ENCODE assay signal across 8 mouse cellular contexts in genomic region chr1:171247916-171248315, GRCm38 (mm10). TPM values are rescaled to one million over a fixed set of nuclear protein-coding genes. Genes with fewer than 3 reads are reported as not detected.
A peak's percentile ranks its signal among the peaks of the same experiment; 100 is the strongest.
DNase-seq lines count a peak whose midpoint lies in the region; ATAC-seq and TF ChIP-seq lines count a peak whose summit lies in the region.

No protein-coding gene starts in this region.

- no peaks in the 10 kb centered on the region; the same call in 1 of the 2 replicates for H3K36me3 ChIP-seq in kidney, adult 2 months (ENCODE audit: control insufficient read depth, insufficient read depth, low read length)
- H3K36me3 ChIP-seq in embryonic facial prominence, embryonic 13.5 days = peaks cover 24% of the 10 kb centered on the region
- peaks cover 25% of the 10 kb centered on the region for H3K36me3 ChIP-seq in hindbrain, embryonic 14.5 days (replicated peaks; ENCODE audit: control insufficient read depth, insufficient read depth)
- H3K36me3 ChIP-seq in midbrain, embryonic 14.5 days (ENCODE audit: control insufficient read depth, insufficient read depth, low read length) = peaks cover 20% of the 10 kb centered on the region

- no peak for DNase-seq in kidney, adult 2 months
- no peak for DNase-seq in kidney, adult 9 months
- no peak for DNase-seq in hindbrain, embryonic 14.5 days (ENCODE audit: low spot score)
- no peak for DNase-seq in midbrain, embryonic 14.5 days
- DNase-seq in embryo, embryonic 11 days = no peak
- no peak for DNase-seq in ovary, postnatal 14 days (ENCODE audit: low spot score)
- DNase-seq in layer of hippocampus, postnatal 25 days (ENCODE audit: extremely low spot score in 1 of 2, low spot score in 1 of 2) = no peak

- H3K27ac ChIP-seq in kidney, adult 2 months (ENCODE audit: insufficient read depth, low read depth, low read length) = peak overlapping the region; percentile 77
- peak overlapping the region; percentile 96 for H3K27ac ChIP-seq in embryonic facial prominence, embryonic 13.5 days
- peak overlapping the region; percentile 81 for H3K27ac ChIP-seq in hindbrain, embryonic 14.5 days
- H3K27ac ChIP-seq in midbrain, embryonic 14.5 days (replicated peaks; ENCODE audit: low read depth, low read length) = peak overlapping the region; percentile 33; the same call in 1 of the 2 replicates

- H3K9me3 ChIP-seq in embryonic facial prominence, embryonic 13.5 days = no peaks in the 10 kb centered on the region
- no peaks in the 10 kb centered on the region for H3K9me3 ChIP-seq in hindbrain, embryonic 14.5 days (ENCODE audit: control insufficient read depth, low read length)
- no peaks in the 10 kb centered on the region for H3K9me3 ChIP-seq in midbrain, embryonic 14.5 days (ENCODE audit: control insufficient read depth, low read length)

- H3K4me3 ChIP-seq in kidney, adult 2 months (ENCODE audit: insufficient read depth, low read depth, low read length) = no peak overlapping the region; the same call in 1 of the 2 replicates
- peak overlapping the region; percentile 79 for H3K4me3 ChIP-seq in embryonic facial prominence, embryonic 13.5 days
- H3K4me3 ChIP-seq in hindbrain, embryonic 14.5 days (replicated peaks; ENCODE audit: low read length) = peak overlapping the region; percentile 80; the same call in 1 of the 2 replicates
- peak overlapping the region; percentile 77; the same call in 1 of the 2 replicates for H3K4me3 ChIP-seq in midbrain, embryonic 14.5 days (replicated peaks; ENCODE audit: low read depth, low read length)

- no peak for TF ChIP-seq POLR2A in kidney, adult 2 months (IDR thresholded peaks at IDR 0.05; ENCODE audit: low read depth, low read length)

- no peaks in the 10 kb centered on the region for H3K27me3 ChIP-seq in kidney, adult 2 months (replicated peaks; ENCODE audit: control insufficient read depth, insufficient read depth, low read length)
- H3K27me3 ChIP-seq in embryonic facial prominence, embryonic 13.5 days = no peaks in the 10 kb centered on the region
- no peaks in the 10 kb centered on the region for H3K27me3 ChIP-seq in hindbrain, embryonic 14.5 days (ENCODE audit: control insufficient read depth, insufficient read depth, low read length)
- no peaks in the 10 kb centered on the region for H3K27me3 ChIP-seq in midbrain, embryonic 14.5 days (ENCODE audit: control insufficient read depth, insufficient read depth, low read length)

- peaks cover 6% of the 10 kb centered on the region; the same call in 1 of the 2 replicates for H3K4me1 ChIP-seq in kidney, adult 2 months (ENCODE audit: control insufficient read depth, insufficient read depth, low read length)
- peaks cover 76% of the 10 kb centered on the region for H3K4me1 ChIP-seq in embryonic facial prominence, embryonic 13.5 days
- H3K4me1 ChIP-seq in hindbrain, embryonic 14.5 days (replicated peaks; ENCODE audit: control insufficient read depth, insufficient read depth, low read length) = peaks cover 42% of the 10 kb centered on the region
- H3K4me1 ChIP-seq in midbrain, embryonic 14.5 days (ENCODE audit: control insufficient read depth, insufficient read depth, low read length) = peaks cover 36% of the 10 kb centered on the region

- peak overlapping the region; percentile 67 for H3K9ac ChIP-seq in embryonic facial prominence, embryonic 13.5 days
- no peak overlapping the region for H3K9ac ChIP-seq in hindbrain, embryonic 14.5 days
- no peak overlapping the region for H3K9ac ChIP-seq in midbrain, embryonic 14.5 days (replicated peaks; ENCODE audit: low read length)

- no peak for ATAC-seq in embryonic facial prominence, embryonic 13.5 days (ENCODE audit: insufficient number of reproducible peaks, insufficient read depth, low FRiP score, low TSS enrichment, low read depth)
- no peak for ATAC-seq in hindbrain, embryonic 14.5 days (ENCODE audit: low FRiP score)
- ATAC-seq in midbrain, embryonic 14.5 days (ENCODE audit: low FRiP score, low TSS enrichment) = no peak

- no peak for TF ChIP-seq CTCF in kidney, adult 2 months (conservative IDR thresholded peaks at IDR 0.05; ENCODE audit: insufficient read depth, insufficient read length, low read depth, low read length)

- peak overlapping the region; percentile 75 for H3K4me2 ChIP-seq in embryonic facial prominence, embryonic 13.5 days
- H3K4me2 ChIP-seq in hindbrain, embryonic 14.5 days (replicated peaks) = peak overlapping the region; percentile 71
- peak overlapping the region; percentile 85 for H3K4me2 ChIP-seq in midbrain, embryonic 14.5 days (ENCODE audit: low read length)

- 13% methylated on average over 4 of the region's 4 CpGs for WGBS in kidney, adult 2 months
- 10% methylated on average over 4 of the region's 4 CpGs for WGBS in embryonic facial prominence, embryonic 13.5 days
- 24% methylated on average over 4 of the region's 4 CpGs for WGBS in hindbrain, embryonic 14.5 days
- WGBS in midbrain, embryonic 14.5 days = 26% methylated on average over 4 of the region's 4 CpGs

RNA-seq across cellular contexts. Expression of gene Adamts4, which starts 2.3 kb away (rescaled TPM):
- 1.2 and 1.5 TPM in 2 replicates for polyA plus RNA-seq in kidney, adult 2 months (2012; rRNA removed)
- polyA plus RNA-seq in embryonic facial prominence, embryonic 13.5 days (2015; fragmentation: Nextera tagmentation; extraction: Ambion mirVana) = 23.6 and 25.6 TPM in 2 replicates
- 3.0 and 3.7 TPM in 2 replicates for polyA plus RNA-seq in hindbrain, embryonic 14.5 days (2014; fragmentation: Nextera tagmentation; extraction: Ambion mirVana)
- 3.3 and 4.1 TPM in 2 replicates for polyA plus RNA-seq in midbrain, embryonic 14.5 days (2014; fragmentation: Nextera tagmentation; extraction: Ambion mirVana)
- 10 to 100 TPM; 23.5 to 26.1 TPM for total RNA-seq in layer of hippocampus, postnatal 25 days (2021)

RNA-seq across cellular contexts. Expression of gene Ndufs2, which starts 3.3 kb away (rescaled TPM):
- polyA plus RNA-seq in kidney, adult 2 months (2012; rRNA removed) = 374 and 559 TPM in 2 replicates
- polyA plus RNA-seq in embryonic facial prominence, embryonic 13.5 days (2015; fragmentation: Nextera tagmentation; extraction: Ambion mirVana) = 232 and 248 TPM in 2 replicates
- polyA plus RNA-seq in hindbrain, embryonic 14.5 days (2014; fragmentation: Nextera tagmentation; extraction: Ambion mirVana) = 218 and 247 TPM in 2 replicates
- 185 and 220 TPM in 2 replicates for polyA plus RNA-seq in midbrain, embryonic 14.5 days (2014; fragmentation: Nextera tagmentation; extraction: Ambion mirVana)
- 100 to 1,000 TPM; 280 to 296 TPM for total RNA-seq in layer of hippocampus, postnatal 25 days (2021)

RNA-seq across cellular contexts. Expression of gene Fcer1g, which starts 13.8 kb away (rescaled TPM):
- 35.8 and 46.8 TPM in 2 replicates for polyA plus RNA-seq in kidney, adult 2 months (2012; rRNA removed)
- 40.7 and 41.9 TPM in 2 replicates for polyA plus RNA-seq in embryonic facial prominence, embryonic 13.5 days (2015; fragmentation: Nextera tagmentation; extraction: Ambion mirVana)
- 25.2 and 30.1 TPM in 2 replicates for polyA plus RNA-seq in hindbrain, embryonic 14.5 days (2014; fragmentation: Nextera tagmentation; extraction: Ambion mirVana)
- 6.6 and 28.4 TPM in 2 replicates for polyA plus RNA-seq in midbrain, embryonic 14.5 days (2014; fragmentation: Nextera tagmentation; extraction: Ambion mirVana)
- total RNA-seq in layer of hippocampus, postnatal 25 days (2021) = 10 to 100 TPM; 13.1 to 15.8 TPM

RNA-seq across cellular contexts. Expression of gene B4galt3, which starts 22.2 kb away (rescaled TPM):
- polyA plus RNA-seq in kidney, adult 2 months (2012; rRNA removed) = 58.9 and 67.7 TPM in 2 replicates
- 82.1 and 84.2 TPM in 2 replicates for polyA plus RNA-seq in embryonic facial prominence, embryonic 13.5 days (2015; fragmentation: Nextera tagmentation; extraction: Ambion mirVana)
- 86.5 and 88.6 TPM in 2 replicates for polyA plus RNA-seq in hindbrain, embryonic 14.5 days (2014; fragmentation: Nextera tagmentation; extraction: Ambion mirVana)
- polyA plus RNA-seq in midbrain, embryonic 14.5 days (2014; fragmentation: Nextera tagmentation; extraction: Ambion mirVana) = 101 and 105 TPM in 2 replicates
- 10 to 100 TPM; 63.9 to 66.7 TPM for total RNA-seq in layer of hippocampus, postnatal 25 days (2021)

RNA-seq across cellular contexts. Expression of gene Apoa2, which starts 23.1 kb away (rescaled TPM):
- polyA plus RNA-seq in kidney, adult 2 months (2012; rRNA removed) = 19.8 and 20.8 TPM in 2 replicates
- polyA plus RNA-seq in embryonic facial prominence, embryonic 13.5 days (2015; fragmentation: Nextera tagmentation; extraction: Ambion mirVana) = 0.80 and 56.2 TPM in 2 replicates
- 5.6 and 7.0 TPM in 2 replicates for polyA plus RNA-seq in hindbrain, embryonic 14.5 days (2014; fragmentation: Nextera tagmentation; extraction: Ambion mirVana)
- 3.3 and 4.1 TPM in 2 replicates for polyA plus RNA-seq in midbrain, embryonic 14.5 days (2014; fragmentation: Nextera tagmentation; extraction: Ambion mirVana)
- 1 to 10 TPM; 1.9 to 2.3 TPM for total RNA-seq in layer of hippocampus, postnatal 25 days (2021)

Comparison
In these comparisons a context has a peak if more than half of its experiments do, and no peak if none do; other contexts are left out.
1. H3K27ac ChIP-seq: peak in every context shown above with its lines; median percentile 96 in embryonic facial prominence, embryonic 13.5 days; 81 in hindbrain, embryonic 14.5 days; 77 in kidney, adult 2 months; 33 in midbrain, embryonic 14.5 days.